Mouse (Mus musculus): ENCODE results near the gene Ufc1.
A peak's percentile ranks its signal among the peaks of the same experiment; 100 is the strongest.

Ufc1 gene

GRCm38 (mm10) chr1:171286517-171286916 is 8.3 kb downstream of the Ufc1 start:
- DNase-seq: peak in 1 of 2 experiments; percentile 24

- DNase-seq: no peak
Measured at GRCm38 (mm10) chr1:171285096-171285892, 9.5 kb downstream of the Ufc1 start.

- DNase-seq: peak; percentile 6 to 24
Measured at GRCm38 (mm10) chr1:171284491-171284890, 10.3 kb downstream of the Ufc1 start.

GRCm38 (mm10) chr1:171283188-171284160 is 11.3 kb downstream of the Ufc1 start:
- peak in 1 of 2 experiments; percentile 19 for DNase-seq

GRCm38 (mm10) chr1:171282086-171282805 is 12.6 kb downstream of the Ufc1 start:
- no peak for DNase-seq

- peak; percentile 84 to 90 for DNase-seq
Measured at GRCm38 (mm10) chr1:171281528-171281923, 13.3 kb downstream of the Ufc1 start.

GRCm38 (mm10) chr1:171280916-171281527 is 13.8 kb downstream of the Ufc1 start, which contains the start of gene Ppox:
Ppox (minus strand) TSS chr1:171281186.
- DNase-seq: peak; percentile 92 to 94

- DNase-seq: peak in 1 of 2 experiments; percentile 18
Measured at GRCm38 (mm10) chr1:171280250-171280915, 14.4 kb downstream of the Ufc1 start.

- DNase-seq: no peak
Measured at GRCm38 (mm10) chr1:171279721-171280120, 15.1 kb downstream of the Ufc1 start.

- no peak for DNase-seq
Measured at GRCm38 (mm10) chr1:171279012-171279705, 15.7 kb downstream of the Ufc1 start.

GRCm38 (mm10) chr1:171278436-171278835 is 16.4 kb downstream of the Ufc1 start:
- DNase-seq: no peak

GRCm38 (mm10) chr1:171277736-171278135 is 17.1 kb downstream of the Ufc1 start:
- DNase-seq: no peak

- peak in 1 of 2 experiments; percentile 22 for DNase-seq
Measured at GRCm38 (mm10) chr1:171276110-171276748, 18.6 kb downstream of the Ufc1 start.

- peak in 1 of 2 experiments; percentile 17 for DNase-seq
Measured at GRCm38 (mm10) chr1:171275144-171275734, 19.6 kb downstream of the Ufc1 start.

GRCm38 (mm10) chr1:171274171-171274570 is 20.7 kb downstream of the Ufc1 start:
- DNase-seq: peak in 1 of 2 experiments; percentile 29

GRCm38 (mm10) chr1:171272086-171272485 is 22.7 kb downstream of the Ufc1 start:
- no peak for DNase-seq

GRCm38 (mm10) chr1:171271622-171272021 is 23.2 kb downstream of the Ufc1 start:
- no peak for DNase-seq

- DNase-seq: peak in 1 of 2 experiments; percentile 30
Measured at GRCm38 (mm10) chr1:171271196-171271595, 23.6 kb downstream of the Ufc1 start.

- DNase-seq: peak; percentile 68 to 85
Measured at GRCm38 (mm10) chr1:171270573-171270900, 24.3 kb downstream of the Ufc1 start.
